20 mouse cellular contexts compared by ENCODE assay signal in genomic region chr11:100887236-100887635, GRCm38 (mm10). TPM values are rescaled to one million over a fixed set of nuclear protein-coding genes. Genes with fewer than 3 reads are reported as not detected.
DNase-seq lines count a peak whose midpoint lies in the region; ATAC-seq lines count a peak whose summit lies in the region.
"Had no signal": no experiment of that assay in that cellular context is flagged by ENCODE, and none has a peak within 500 bp of the region (broad histone marks: within the 10 kb centered on the region; RNA-seq: fewer than 3 reads in every experiment).

No protein-coding gene starts in this region.

- peaks cover 40% of the 10 kb centered on the region for H3K4me1 ChIP-seq in heart, embryonic 13.5 days
- peaks cover 12% of the 10 kb centered on the region; the same call in 1 of the 2 replicates for H3K4me1 ChIP-seq in intestine, embryonic 16.5 days (ENCODE audit: control insufficient read depth, insufficient read depth, low read length)
- H3K4me1 ChIP-seq in liver, embryonic 16.5 days (ENCODE audit: control insufficient read depth, low read depth, low read length): peaks cover 55% of the 10 kb centered on the region
- H3K4me1 ChIP-seq: limb, embryonic 13.5 days had no signal

- H3K27ac ChIP-seq in heart, embryonic 13.5 days (replicated peaks): no peak overlapping the region
- H3K27ac ChIP-seq in intestine, embryonic 16.5 days (ENCODE audit: low read length): peak overlapping the region; percentile 44; the same call in 1 of the 2 replicates
- H3K27ac ChIP-seq in liver, embryonic 16.5 days (ENCODE audit: low read length): peak overlapping the region; percentile 87
- H3K27ac ChIP-seq: forebrain, embryonic 15.5 days; hindbrain, postnatal 0 days; kidney, postnatal 0 days; limb, embryonic 13.5 days had no signal

- peak; percentile 30 for DNase-seq in adrenal gland, postnatal 14 days
- DNase-seq in adrenal gland, postnatal 10 days: no peak
- no peak for DNase-seq in heart, adult 8-10 months (ENCODE audit: low spot score)
- no peak for DNase-seq in left cerebral cortex, adult 18-20 months (ENCODE audit: low spot score in 2 of 2)
- DNase-seq: cerebellum, adult 8-10 months; cerebellum, postnatal 36 days; embryo, embryonic 11 days; heart, adult 18-20 months; heart, postnatal 14 days; kidney, adult 18-20 months; lung, embryonic 14.5 days; midbrain, embryonic 14.5 days had no signal

- H3K27me3 ChIP-seq in heart, embryonic 13.5 days (replicated peaks): no peaks in the 10 kb centered on the region
- no peaks in the 10 kb centered on the region for H3K27me3 ChIP-seq in intestine, embryonic 16.5 days (replicated peaks; ENCODE audit: control insufficient read depth, insufficient read depth, low read length)
- no peaks in the 10 kb centered on the region for H3K27me3 ChIP-seq in liver, embryonic 16.5 days (ENCODE audit: control insufficient read depth, insufficient read depth, low read depth, low read length)
- H3K27me3 ChIP-seq: forebrain, embryonic 15.5 days; limb, embryonic 13.5 days had no signal

- no peak for ATAC-seq in heart, embryonic 13.5 days (ENCODE audit: extremely low read depth, insufficient number of reproducible peaks, low FRiP score, low TSS enrichment)
- no peak for ATAC-seq in intestine, embryonic 16.5 days
- no peak for ATAC-seq in liver, embryonic 16.5 days (ENCODE audit: low read depth)
- no peak for ATAC-seq in granulocyte monocyte progenitor cell, adult 5-6 weeks (replicated peaks; ENCODE audit: poor library complexity, severe bottlenecking)
- ATAC-seq: forebrain, embryonic 15.5 days; hindbrain, postnatal 0 days had no signal

- peaks cover 77% of the 10 kb centered on the region for H3K36me3 ChIP-seq in heart, embryonic 13.5 days
- H3K36me3 ChIP-seq in intestine, embryonic 16.5 days (ENCODE audit: control insufficient read depth, insufficient read depth, low read length): peaks cover 5% of the 10 kb centered on the region; the same call in 1 of the 2 replicates
- H3K36me3 ChIP-seq in liver, embryonic 16.5 days (ENCODE audit: control insufficient read depth, insufficient read depth): no peaks in the 10 kb centered on the region; the same call in 1 of the 2 replicates
- H3K36me3 ChIP-seq: forebrain, embryonic 15.5 days had no signal

- 81% methylated on average over 4 of the region's 4 CpGs for WGBS in heart, embryonic 13.5 days
- WGBS in intestine, embryonic 16.5 days: 76% methylated on average over 4 of the region's 4 CpGs
- 72% methylated on average over 4 of the region's 4 CpGs for WGBS in liver, embryonic 16.5 days (ENCODE audit: insufficient replicate concordance)

- H3K4me2 ChIP-seq in heart, embryonic 13.5 days: no peak overlapping the region
- no peak overlapping the region for H3K4me2 ChIP-seq in intestine, embryonic 16.5 days (ENCODE audit: low read depth, low read length)
- H3K4me2 ChIP-seq in liver, embryonic 16.5 days (ENCODE audit: low read depth, low read length): no peak overlapping the region
- H3K4me2 ChIP-seq: forebrain, embryonic 15.5 days; limb, embryonic 13.5 days; lung, embryonic 14.5 days had no signal

- peak overlapping the region; percentile 59; the same call in 1 of the 2 replicates for H3K9ac ChIP-seq in heart, embryonic 13.5 days
- no peak overlapping the region for H3K9ac ChIP-seq in intestine, embryonic 16.5 days (ENCODE audit: low read depth, low read length)
- H3K9ac ChIP-seq in liver, embryonic 16.5 days (ENCODE audit: low read depth, low read length): no peak overlapping the region
- H3K9ac ChIP-seq: forebrain, embryonic 15.5 days; limb, embryonic 13.5 days; lung, embryonic 14.5 days had no signal

- H3K4me3 ChIP-seq in heart, embryonic 13.5 days: no peak overlapping the region
- H3K4me3 ChIP-seq in intestine, embryonic 16.5 days (ENCODE audit: low read length): no peak overlapping the region
- H3K4me3 ChIP-seq in liver, embryonic 16.5 days (ENCODE audit: low read depth, low read length): no peak overlapping the region
- H3K4me3 ChIP-seq: forebrain, embryonic 15.5 days; limb, embryonic 13.5 days had no signal

- no peaks in the 10 kb centered on the region for H3K9me3 ChIP-seq in heart, embryonic 13.5 days
- no peaks in the 10 kb centered on the region for H3K9me3 ChIP-seq in intestine, embryonic 16.5 days (ENCODE audit: control insufficient read depth, low read length)
- no peaks in the 10 kb centered on the region for H3K9me3 ChIP-seq in liver, embryonic 16.5 days (replicated peaks; ENCODE audit: control insufficient read depth, low read length)
- H3K9me3 ChIP-seq: forebrain, embryonic 15.5 days; limb, embryonic 13.5 days had no signal

RNA-seq across cellular contexts. Expression of gene Stat5a, which starts 28.1 kb away (rescaled TPM):
- total RNA-seq in adrenal gland, postnatal 14 days (2021): 37.8 and 44.2 TPM in 2 replicates
- total RNA-seq in adrenal gland, postnatal 10 days (2021): 10 to 100 TPM; 37.1 to 52.7 TPM
- 5.2 and 5.9 TPM in 2 replicates for polyA plus RNA-seq in heart, embryonic 13.5 days (2015; fragmentation: Nextera tagmentation; extraction: Ambion mirVana)
- 10 to 100 TPM; 16.5 to 26.5 (median 21.6) TPM for total RNA-seq in heart, adult 8-10 months (2022)
- 5.8 and 6.2 TPM in 2 replicates for polyA plus RNA-seq in intestine, embryonic 16.5 days (2015; fragmentation: Nextera tagmentation; extraction: Ambion mirVana)
- 8.1 and 8.3 TPM in 2 replicates for polyA plus RNA-seq in liver, embryonic 16.5 days (2015; fragmentation: Nextera tagmentation; extraction: Ambion mirVana)
- total RNA-seq in left cerebral cortex, adult 18-20 months (2021): 1 to 10 TPM; 1.8 to 2.5 TPM
- total RNA-seq in granulocyte monocyte progenitor cell, adult 5-6 weeks (2014; fragmentation: Nextera tagmentation): 33.7 and 36.6 TPM in 2 replicates
- 28.9 and 29.0 TPM in 2 replicates for total RNA-seq in granulocyte monocyte progenitor cell, adult 5-6 weeks (2017)

RNA-seq across cellular contexts. Expression of gene Stat5b, which starts 36.7 kb away (rescaled TPM):
- 72.8 and 74.6 TPM in 2 replicates for total RNA-seq in adrenal gland, postnatal 14 days (2021)
- 10 to 100 TPM; 60.7 to 72.7 TPM for total RNA-seq in adrenal gland, postnatal 10 days (2021)
- 24.3 and 27.0 TPM in 2 replicates for polyA plus RNA-seq in heart, embryonic 13.5 days (2015; fragmentation: Nextera tagmentation; extraction: Ambion mirVana)
- 10 to 100 TPM; 57.2 to 64.8 (median 62.7) TPM for total RNA-seq in heart, adult 8-10 months (2022)
- 20.5 and 22.8 TPM in 2 replicates for polyA plus RNA-seq in intestine, embryonic 16.5 days (2015; fragmentation: Nextera tagmentation; extraction: Ambion mirVana)
- polyA plus RNA-seq in liver, embryonic 16.5 days (2015; fragmentation: Nextera tagmentation; extraction: Ambion mirVana): 21.8 and 22.6 TPM in 2 replicates
- 10 to 100 TPM; 26.8 to 28.0 TPM for total RNA-seq in left cerebral cortex, adult 18-20 months (2021)
- 35.5 and 40.5 TPM in 2 replicates for total RNA-seq in granulocyte monocyte progenitor cell, adult 5-6 weeks (2014; fragmentation: Nextera tagmentation)
- total RNA-seq in granulocyte monocyte progenitor cell, adult 5-6 weeks (2017): 36.8 and 37.1 TPM in 2 replicates

RNA-seq across cellular contexts. Expression of gene Stat3, which starts 52.1 kb away (rescaled TPM):
- total RNA-seq in adrenal gland, postnatal 14 days (2021): 75.1 and 82.4 TPM in 2 replicates
- 10 to 100 TPM; 68.2 to 75.6 TPM for total RNA-seq in adrenal gland, postnatal 10 days (2021)
- polyA plus RNA-seq in heart, embryonic 13.5 days (2015; fragmentation: Nextera tagmentation; extraction: Ambion mirVana): 41.8 and 42.9 TPM in 2 replicates
- total RNA-seq in heart, adult 8-10 months (2022): 100 to 1,000 TPM in 1 of 4 experiments, 10 to 100 TPM in 3; 76.6 to 108 (median 91.0) TPM
- 48.9 and 53.2 TPM in 2 replicates for polyA plus RNA-seq in intestine, embryonic 16.5 days (2015; fragmentation: Nextera tagmentation; extraction: Ambion mirVana)
- polyA plus RNA-seq in liver, embryonic 16.5 days (2015; fragmentation: Nextera tagmentation; extraction: Ambion mirVana): 32.8 and 39.2 TPM in 2 replicates
- 10 to 100 TPM; 38.8 to 46.7 TPM for total RNA-seq in left cerebral cortex, adult 18-20 months (2021)
- total RNA-seq in granulocyte monocyte progenitor cell, adult 5-6 weeks (2014; fragmentation: Nextera tagmentation): 51.6 and 54.7 TPM in 2 replicates
- total RNA-seq in granulocyte monocyte progenitor cell, adult 5-6 weeks (2017): 52.1 and 80.7 TPM in 2 replicates

Comparison
In these comparisons a context has a peak if more than half of its experiments do, and no peak if none do; other contexts are left out.
1. RNA of gene Stat5a, which starts 28.1 kb away (total RNA-seq): 37.1 to 52.7 TPM in adrenal gland, postnatal 10 days, 37.8 to 44.2 TPM in adrenal gland, postnatal 14 days, 28.9 to 36.6 TPM in granulocyte monocyte progenitor cell, adult 5-6 weeks and 16.5 to 26.5 TPM in heart, adult 8-10 months; 1.8 to 2.5 TPM in left cerebral cortex, adult 18-20 months; every median in the first group is over 4 times any median in the second.